Comparison of ENCODE assay signal across 8 mouse cellular contexts in the genomic region with DNA sequence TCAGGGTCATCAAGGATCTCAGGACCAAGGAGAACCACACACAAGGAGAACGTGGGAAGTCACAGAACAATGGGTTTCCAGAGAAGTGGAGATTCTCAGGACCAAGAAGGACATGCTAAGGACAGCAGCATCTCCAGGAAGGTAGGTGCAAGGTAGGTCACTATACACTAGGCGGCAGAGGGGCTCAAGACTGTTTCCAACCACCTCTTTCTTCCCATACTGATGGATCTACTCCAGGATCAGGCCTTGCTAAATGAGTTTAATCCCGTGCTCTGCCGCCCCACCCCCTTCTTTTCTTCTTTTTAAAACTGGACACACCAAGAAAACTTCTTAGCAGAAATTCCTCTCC. TPM values are rescaled to one million over a fixed set of nuclear protein-coding genes. Genes with fewer than 3 reads are reported as not detected.
DNase-seq lines count a peak whose midpoint lies in the region; ATAC-seq and TF ChIP-seq lines count a peak whose summit lies in the region.

No protein-coding gene starts in this region.

- H3K4me3 ChIP-seq in heart, embryonic 14.5 days (ENCODE audit: control insufficient read depth in 1 of 2, insufficient read depth in 1 of 2, low read depth in 1 of 2, low read length in 2 of 2) = peak overlapping the region; percentile 50 to 52
- peak overlapping the region; percentile 36 for H3K4me3 ChIP-seq in cortical plate, adult 2 months (ENCODE audit: insufficient read depth, low read length)
- peak overlapping the region; percentile 57 for H3K4me3 ChIP-seq in hindbrain, embryonic 16.5 days (ENCODE audit: low read length)
- H3K4me3 ChIP-seq in midbrain, embryonic 13.5 days (replicated peaks) = peak overlapping the region; percentile 48

- H3K9me3 ChIP-seq in heart, embryonic 14.5 days (ENCODE audit: control insufficient read depth, low read length) = no peaks in the 10 kb centered on the region; the same call in 1 of the 2 replicates
- H3K9me3 ChIP-seq in hindbrain, embryonic 16.5 days (ENCODE audit: control insufficient read depth, low read length) = no peaks in the 10 kb centered on the region; the same call in 1 of the 2 replicates
- peaks cover 12% of the 10 kb centered on the region for H3K9me3 ChIP-seq in midbrain, embryonic 13.5 days

- WGBS in heart, embryonic 14.5 days = 20% methylated on average over 4 of the region's 4 CpGs
- 24% methylated on average over 4 of the region's 4 CpGs for WGBS in hindbrain, embryonic 16.5 days
- 9% methylated on average over 4 of the region's 4 CpGs for WGBS in midbrain, embryonic 13.5 days

- H3K4me2 ChIP-seq in heart, embryonic 14.5 days (ENCODE audit: low read length) = peak overlapping the region; percentile 94
- H3K4me2 ChIP-seq in hindbrain, embryonic 16.5 days (ENCODE audit: low read length) = peak overlapping the region; percentile 97
- H3K4me2 ChIP-seq in midbrain, embryonic 13.5 days (replicated peaks) = peak overlapping the region; percentile 90

- H3K27me3 ChIP-seq in heart, embryonic 14.5 days (ENCODE audit: control insufficient read depth, insufficient read depth, low read length) = peaks cover 24% of the 10 kb centered on the region
- peaks cover 8% of the 10 kb centered on the region; the same call in 1 of the 2 replicates for H3K27me3 ChIP-seq in hindbrain, embryonic 16.5 days (replicated peaks; ENCODE audit: control insufficient read depth, insufficient read depth, low read length)
- H3K27me3 ChIP-seq in midbrain, embryonic 13.5 days = peaks cover 34% of the 10 kb centered on the region

- H3K9ac ChIP-seq in heart, embryonic 14.5 days (ENCODE audit: low read length) = peak overlapping the region; percentile 81
- peak overlapping the region; percentile 79 for H3K9ac ChIP-seq in hindbrain, embryonic 16.5 days (ENCODE audit: low read depth, low read length)
- peak overlapping the region; percentile 71 for H3K9ac ChIP-seq in midbrain, embryonic 13.5 days (replicated peaks)

- TF ChIP-seq POLR2A in cortical plate, adult 2 months (IDR thresholded peaks at IDR 0.05; ENCODE audit: extremely low read depth, insufficient read depth, low read length) = no peak

- no peak for TF ChIP-seq CTCF in cortical plate, adult 2 months (IDR thresholded peaks at IDR 0.05; ENCODE audit: extremely low read depth, insufficient read depth, low read length)

- H3K36me3 ChIP-seq in heart, embryonic 14.5 days (ENCODE audit: control insufficient read depth, insufficient read depth, low read length) = no peaks in the 10 kb centered on the region
- H3K36me3 ChIP-seq in hindbrain, embryonic 16.5 days (ENCODE audit: control insufficient read depth, insufficient read depth, low read length) = no peaks in the 10 kb centered on the region
- H3K36me3 ChIP-seq in midbrain, embryonic 13.5 days = no peaks in the 10 kb centered on the region

- DNase-seq in heart, adult 8-10 months (ENCODE audit: low spot score) = no peak
- DNase-seq in ovary, postnatal 36 days (ENCODE audit: low spot score) = no peak
- no peak for DNase-seq in urinary bladder, postnatal 36 days (ENCODE audit: low spot score in 2 of 2)

- no peak for ATAC-seq in heart, embryonic 14.5 days (ENCODE audit: insufficient number of reproducible peaks, insufficient read depth, low FRiP score, low read depth)
- peak; percentile 58; the same call in 1 of the 2 replicates for ATAC-seq in hindbrain, embryonic 16.5 days
- peak; percentile 53; the same call in 1 of the 2 replicates for ATAC-seq in midbrain, embryonic 13.5 days
- no peak for ATAC-seq in megakaryocyte, adult 5-6 weeks (ENCODE audit: poor library complexity, severe bottlenecking)

- no peak overlapping the region for H3K27ac ChIP-seq in heart, embryonic 14.5 days (replicated peaks in 1 of 2; ENCODE audit: control insufficient read depth in 1 of 2, insufficient read depth in 1 of 2, low read depth in 2 of 2, low read length in 2 of 2)
- no peak overlapping the region for H3K27ac ChIP-seq in cortical plate, adult 2 months (ENCODE audit: insufficient read depth, low read length)
- no peak overlapping the region for H3K27ac ChIP-seq in hindbrain, embryonic 16.5 days (ENCODE audit: low read depth, low read length)
- H3K27ac ChIP-seq in midbrain, embryonic 13.5 days = no peak overlapping the region

- H3K4me1 ChIP-seq in heart, embryonic 14.5 days (ENCODE audit: control insufficient read depth in 2 of 2, insufficient read depth in 2 of 2, low read length in 2 of 2) = peaks cover 2% of the 10 kb centered on the region in 2 experiments; a peak in 2 of 4 replicates
- 0 out of 2 replicates have a peak, but pooled peaks cover 1% of the 10 kb centered on the region for H3K4me1 ChIP-seq in cortical plate, adult 2 months (ENCODE audit: control insufficient read depth, insufficient read depth, low read length)
- peaks cover 5% of the 10 kb centered on the region for H3K4me1 ChIP-seq in hindbrain, embryonic 16.5 days (ENCODE audit: control insufficient read depth, insufficient read depth, low read depth, low read length)
- H3K4me1 ChIP-seq in midbrain, embryonic 13.5 days (replicated peaks) = peaks cover 12% of the 10 kb centered on the region

RNA-seq across cellular contexts. Expression of gene Pkdrej, which starts 0.5 kb away (rescaled TPM):
- polyA plus RNA-seq in heart, embryonic 14.5 days (2014; fragmentation: Nextera tagmentation; extraction: Ambion mirVana) = 0.28 and 0.66 TPM in 2 replicates
- 1 to 10 TPM; 3.1 to 5.4 (median 4.6) TPM for total RNA-seq in heart, adult 8-10 months (2022)
- polyA plus RNA-seq in cortical plate, adult 2 months (2012; rRNA removed) = 0.63 and 0.83 TPM in 2 replicates
- 0.05 and 0.08 TPM in 2 replicates for polyA plus RNA-seq in hindbrain, embryonic 16.5 days (2015; fragmentation: Nextera tagmentation; extraction: Ambion mirVana)
- 0.03 TPM in 1 of 2 replicates, not detected in the other for polyA plus RNA-seq in midbrain, embryonic 13.5 days (2015; fragmentation: Nextera tagmentation; extraction: Ambion mirVana)
- not detected in 2 replicates for total RNA-seq in megakaryocyte, adult 5-6 weeks (2015)
- total RNA-seq in megakaryocyte, adult 5-6 weeks (2017) = not detected in 2 replicates

RNA-seq across cellular contexts. Expression of gene Ttc38, which starts 10.1 kb away (rescaled TPM):
- 4.1 and 4.2 TPM in 2 replicates for polyA plus RNA-seq in heart, embryonic 14.5 days (2014; fragmentation: Nextera tagmentation; extraction: Ambion mirVana)
- 10 to 100 TPM; 17.9 to 22.2 (median 19.6) TPM for total RNA-seq in heart, adult 8-10 months (2022)
- polyA plus RNA-seq in cortical plate, adult 2 months (2012; rRNA removed) = 4.9 and 5.8 TPM in 2 replicates
- polyA plus RNA-seq in hindbrain, embryonic 16.5 days (2015; fragmentation: Nextera tagmentation; extraction: Ambion mirVana) = 3.2 and 4.2 TPM in 2 replicates
- 4.8 and 5.0 TPM in 2 replicates for polyA plus RNA-seq in midbrain, embryonic 13.5 days (2015; fragmentation: Nextera tagmentation; extraction: Ambion mirVana)
- 2.8 and 3.5 TPM in 2 replicates for total RNA-seq in megakaryocyte, adult 5-6 weeks (2015)
- total RNA-seq in megakaryocyte, adult 5-6 weeks (2017) = 4.9 and 10.7 TPM in 2 replicates

RNA-seq across cellular contexts. Expression of gene Cdpf1, which starts 10.5 kb away (rescaled TPM):
- polyA plus RNA-seq in heart, embryonic 14.5 days (2014; fragmentation: Nextera tagmentation; extraction: Ambion mirVana) = 47.7 and 53.5 TPM in 2 replicates
- 10 to 100 TPM; 27.1 to 38.5 (median 31.0) TPM for total RNA-seq in heart, adult 8-10 months (2022)
- 23.6 and 27.2 TPM in 2 replicates for polyA plus RNA-seq in cortical plate, adult 2 months (2012; rRNA removed)
- 21.9 and 24.9 TPM in 2 replicates for polyA plus RNA-seq in hindbrain, embryonic 16.5 days (2015; fragmentation: Nextera tagmentation; extraction: Ambion mirVana)
- polyA plus RNA-seq in midbrain, embryonic 13.5 days (2015; fragmentation: Nextera tagmentation; extraction: Ambion mirVana) = 17.2 and 21.2 TPM in 2 replicates
- 8.3 and 13.0 TPM in 2 replicates for total RNA-seq in megakaryocyte, adult 5-6 weeks (2015)
- 7.7 and 14.5 TPM in 2 replicates for total RNA-seq in megakaryocyte, adult 5-6 weeks (2017)

RNA-seq across cellular contexts. Expression of gene Gtse1, which starts 37.6 kb away (rescaled TPM):
- polyA plus RNA-seq in heart, embryonic 14.5 days (2014; fragmentation: Nextera tagmentation; extraction: Ambion mirVana) = 18.9 and 21.8 TPM in 2 replicates
- total RNA-seq in heart, adult 8-10 months (2022) = under 1 TPM; 0.19 to 0.52 (median 0.29) TPM
- 0.64 and 1.0 TPM in 2 replicates for polyA plus RNA-seq in cortical plate, adult 2 months (2012; rRNA removed)
- 6.2 and 8.3 TPM in 2 replicates for polyA plus RNA-seq in hindbrain, embryonic 16.5 days (2015; fragmentation: Nextera tagmentation; extraction: Ambion mirVana)
- polyA plus RNA-seq in midbrain, embryonic 13.5 days (2015; fragmentation: Nextera tagmentation; extraction: Ambion mirVana) = 12.8 and 14.9 TPM in 2 replicates
- total RNA-seq in megakaryocyte, adult 5-6 weeks (2015) = 12.2 and 16.1 TPM in 2 replicates
- total RNA-seq in megakaryocyte, adult 5-6 weeks (2017) = 20.0 and 20.7 TPM in 2 replicates

RNA-seq across cellular contexts. Expression of gene Trmu, which starts 57.1 kb away (rescaled TPM):
- polyA plus RNA-seq in heart, embryonic 14.5 days (2014; fragmentation: Nextera tagmentation; extraction: Ambion mirVana) = 24.9 and 26.5 TPM in 2 replicates
- total RNA-seq in heart, adult 8-10 months (2022) = 10 to 100 TPM; 12.6 to 23.9 (median 18.2) TPM
- polyA plus RNA-seq in cortical plate, adult 2 months (2012; rRNA removed) = 51.1 and 58.5 TPM in 2 replicates
- 47.6 and 50.3 TPM in 2 replicates for polyA plus RNA-seq in hindbrain, embryonic 16.5 days (2015; fragmentation: Nextera tagmentation; extraction: Ambion mirVana)
- 48.8 and 53.9 TPM in 2 replicates for polyA plus RNA-seq in midbrain, embryonic 13.5 days (2015; fragmentation: Nextera tagmentation; extraction: Ambion mirVana)
- 9.0 and 9.3 TPM in 2 replicates for total RNA-seq in megakaryocyte, adult 5-6 weeks (2015)
- total RNA-seq in megakaryocyte, adult 5-6 weeks (2017) = 8.8 and 20.9 TPM in 2 replicates

Comparison
In these comparisons a context has a peak if more than half of its experiments do, and no peak if none do; other contexts are left out.
1. ATAC-seq: peak in hindbrain, embryonic 16.5 days (single experiment) and midbrain, embryonic 13.5 days (single experiment); none in heart, embryonic 14.5 days (single experiment) and megakaryocyte, adult 5-6 weeks (single experiment).
2. Peak in every context shown above with its lines, with median percentiles within 50 percentile points of each other: H3K4me2 ChIP-seq, H3K4me3 ChIP-seq and H3K9ac ChIP-seq.